Mouse (Mus musculus) gastrocnemius, adult 18-20 months (tissue): ENCODE data around the gene Vmn2r14. TPM values are rescaled to one million over a fixed set of nuclear protein-coding genes. Genes with fewer than 3 reads are reported as not detected.
"Not testable (repeated sequence)": the region's sequence is repeated elsewhere in the genome, so short reads cannot be mapped to it uniquely, and the experiment has no call there.

Source experiments
- DNase-seq: peaks from one replicate; pipeline ENCODE4 v3.0.0; 2021; ENCODE audit warnings: low spot score
- long read RNA-seq, 2 experiments: library from polyadenylated mRNA; stranded (forward); transcript quantifications; one replicate each; pipeline ENCODE4 v2.0.0; 2021
- total RNA-seq, 2 experiments: library from RNA; stranded (reverse); gene quantifications; 2 replicates each; pipeline ENCODE4 v1.2.3; 2021

Vmn2r14 gene
- not detected for total RNA-seq
- long read RNA-seq, experiment 1: 0 reads
- long read RNA-seq, experiment 2: 0 reads

- DNase-seq: no peak
These were observed at the start of gene Vmn2r14 for GRCm38 (mm10) chr5:109224608-109225007. TSS of gene Vmn2r14 (minus strand) at chr5:109224708.

GRCm38 (mm10) chr5:109192099-109192498, 32.4 kb downstream of the Vmn2r14 start, which contains the start of gene Vmn2r13:
TSS of gene Vmn2r13 (minus strand) at chr5:109192199.
- DNase-seq: not testable (repeated sequence)

GRCm38 (mm10) chr5:109166851-109167250, 57.7 kb downstream of the Vmn2r14 start:
- DNase-seq: not testable (repeated sequence)

Other genes starting within 250 kb of the Vmn2r14 start
- gene Vmn2r10, start 218.2 kb downstream of the Vmn2r14 start, total RNA-seq: not detected
- gene Vmn2r11, start 165.1 kb downstream of the Vmn2r14 start, total RNA-seq: not detected
- not detected for gene Vmn2r12, start 126.8 kb downstream of the Vmn2r14 start, total RNA-seq
- gene Vmn2r13, start 32.5 kb downstream of the Vmn2r14 start, total RNA-seq: not detected
- gene Vmn2r15, start 72.9 kb upstream of the Vmn2r14 start, total RNA-seq: not detected
- gene Vmn2r16, start 105.5 kb upstream of the Vmn2r14 start, total RNA-seq: not detected
- not detected for gene Vmn2r17, start 195.0 kb upstream of the Vmn2r14 start, total RNA-seq